Mouse (Mus musculus) cerebellum, adult 9-11 months (tissue): ENCODE results near the gene Ank3.
A peak's percentile ranks its signal among the peaks of the same experiment; 100 is the strongest.

Experiments used
- DNase-seq: peaks from one replicate; pipeline ENCODE4 v3.0.0; 2022

Ank3 gene

DNA sequence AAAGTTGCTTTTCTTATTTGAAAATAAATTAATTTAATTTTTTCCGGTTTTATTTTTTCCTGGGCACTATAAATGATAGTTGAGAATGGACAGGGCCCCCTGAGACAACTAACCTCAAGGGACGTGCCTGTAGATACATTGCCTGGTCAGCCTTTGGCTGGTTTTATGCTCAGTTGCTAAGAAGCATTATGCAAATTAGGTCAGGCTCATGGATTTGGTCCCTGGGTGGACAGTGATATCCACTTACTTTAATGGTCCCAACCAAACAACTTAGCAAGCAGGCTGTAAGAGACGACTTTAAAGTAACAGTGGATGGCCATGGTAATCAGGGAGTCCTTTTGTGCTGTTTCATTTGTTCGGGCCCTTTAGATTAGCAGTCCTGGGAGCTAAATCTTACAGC, 392.0 kb downstream of the Ank3 start:
- DNase-seq: no peak

DNA sequence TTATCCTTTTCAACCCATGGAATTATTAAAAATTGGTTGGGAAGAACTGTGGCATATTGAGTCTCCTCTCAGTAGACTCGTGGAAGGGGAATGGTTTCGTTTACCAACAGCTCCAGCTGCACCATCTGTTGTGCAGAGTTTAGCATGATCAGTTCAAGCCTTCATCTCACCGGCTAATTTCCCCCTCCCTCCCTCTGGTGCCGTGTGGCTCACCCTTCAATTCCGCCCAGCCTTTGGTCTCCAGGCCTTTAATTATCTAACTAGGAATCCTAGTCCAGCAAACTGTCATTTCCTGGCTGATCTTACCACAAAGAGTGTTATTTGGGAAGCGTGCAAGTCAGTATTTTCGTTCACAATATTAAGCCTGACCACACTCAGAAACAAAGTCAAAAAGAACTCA, 393.4 kb downstream of the Ank3 start:
- no peak for DNase-seq

DNA sequence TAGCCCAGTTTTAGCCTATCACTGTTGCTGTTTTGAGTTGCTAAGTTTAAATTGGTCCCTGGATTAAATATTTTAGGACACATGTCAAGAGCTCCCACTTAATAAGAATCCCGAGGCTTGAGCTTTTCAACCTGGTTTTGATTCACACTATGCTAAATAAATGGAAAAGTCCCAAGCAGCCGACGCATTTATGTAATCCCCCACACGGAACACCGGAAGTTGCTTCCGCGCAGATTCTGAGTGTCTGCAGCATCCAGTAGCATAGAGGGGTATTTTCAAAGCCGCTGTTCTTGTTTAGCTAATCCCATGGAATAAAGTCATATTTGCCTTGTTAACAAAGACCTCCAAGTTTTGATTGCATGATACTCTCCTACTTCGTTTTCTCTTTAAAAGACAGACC, 393.8 kb downstream of the Ank3 start:
- DNase-seq: no peak

DNA sequence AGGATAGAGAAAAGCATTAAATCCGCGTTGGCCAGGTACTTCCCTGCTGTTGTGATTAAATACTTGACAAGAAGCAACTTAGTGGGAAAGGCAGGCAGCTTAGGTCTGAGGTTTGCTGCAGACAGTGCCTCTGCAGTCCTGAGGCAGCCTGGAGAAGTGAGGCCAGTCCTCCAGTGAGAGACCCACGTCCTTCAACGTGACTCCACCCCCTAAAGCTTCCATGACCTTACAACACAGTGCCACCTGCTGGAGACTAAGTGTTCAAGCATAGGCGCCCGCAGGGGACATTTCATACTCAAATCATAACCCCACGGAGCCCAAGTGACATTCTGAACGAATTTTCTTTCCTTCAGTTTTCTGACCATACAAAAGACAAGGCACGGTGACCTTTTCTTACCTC, 394.5 kb downstream of the Ank3 start:
- DNase-seq: peak; percentile 72

DNA sequence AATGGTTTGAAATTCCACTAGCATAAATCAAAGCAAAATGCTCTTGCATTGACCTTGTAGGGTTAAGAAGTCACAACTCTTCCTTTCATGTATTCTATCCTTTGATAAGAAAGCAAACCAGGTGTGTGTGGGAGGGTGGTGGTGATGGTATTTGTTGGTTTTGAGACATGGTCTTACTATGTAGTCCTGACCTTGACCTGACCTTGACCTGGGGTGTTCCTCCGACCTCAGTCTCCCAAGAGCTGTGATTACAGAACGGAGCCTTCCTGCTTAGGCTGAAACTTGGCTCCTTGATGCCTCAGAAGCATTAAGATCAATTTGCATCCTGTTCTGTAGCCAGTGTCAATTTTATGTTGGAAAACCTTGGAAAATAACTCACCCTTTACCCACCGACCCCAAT, 397.1 kb downstream of the Ank3 start:
- DNase-seq: no peak

DNA sequence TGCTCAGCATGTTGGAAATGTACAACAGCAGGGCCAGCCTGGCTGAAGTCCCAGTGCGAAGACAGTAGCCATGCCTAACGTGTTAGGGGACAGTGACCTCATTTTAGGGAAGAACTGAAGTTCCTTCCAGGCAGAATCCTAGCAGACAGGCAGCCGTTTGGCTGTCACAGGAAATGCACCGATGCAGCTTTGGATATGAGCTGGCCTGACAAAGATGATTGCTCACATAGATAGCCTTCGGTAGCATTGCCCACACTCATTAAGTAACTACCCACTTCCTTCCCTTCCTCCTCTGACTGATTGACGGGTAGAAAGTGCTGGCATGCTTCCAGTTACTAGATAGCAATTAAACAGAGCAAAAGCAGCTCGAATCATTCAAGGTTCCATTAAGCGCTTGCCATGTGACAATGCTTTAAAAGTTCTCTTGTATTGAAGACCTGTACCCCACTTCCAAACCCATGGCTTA, 397.9 kb downstream of the Ank3 start:
- peak; percentile 83 for DNase-seq

DNA sequence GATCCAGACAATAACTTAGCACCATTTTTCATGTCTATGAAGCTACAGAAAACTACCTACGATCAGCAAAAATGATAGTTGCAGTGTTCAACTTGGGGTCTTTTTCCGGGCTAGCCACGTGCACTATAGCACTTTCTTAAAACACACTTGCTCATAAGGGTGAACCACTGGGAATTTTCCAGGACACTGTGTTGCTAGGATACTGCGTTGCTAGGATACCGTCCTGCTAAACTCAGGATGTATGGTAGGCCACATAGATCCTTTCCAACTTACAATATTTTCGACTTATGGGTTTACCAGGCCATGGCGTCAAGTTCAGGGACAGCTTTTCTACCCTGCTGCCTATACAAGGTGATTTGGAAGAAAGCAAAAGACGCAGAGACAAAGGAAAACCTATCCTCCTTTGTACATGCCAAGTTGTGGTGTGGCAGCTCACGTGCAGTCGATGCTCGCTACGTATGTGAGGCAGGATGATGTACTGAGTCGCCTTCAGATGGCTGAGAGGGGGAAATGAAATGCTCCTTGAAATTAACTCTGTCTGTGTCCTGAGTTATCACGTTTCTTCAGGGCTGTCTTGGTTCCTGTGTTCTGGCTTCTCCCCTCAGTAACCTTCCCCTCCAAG, 404.7 kb downstream of the Ank3 start:
- no peak for DNase-seq

DNA sequence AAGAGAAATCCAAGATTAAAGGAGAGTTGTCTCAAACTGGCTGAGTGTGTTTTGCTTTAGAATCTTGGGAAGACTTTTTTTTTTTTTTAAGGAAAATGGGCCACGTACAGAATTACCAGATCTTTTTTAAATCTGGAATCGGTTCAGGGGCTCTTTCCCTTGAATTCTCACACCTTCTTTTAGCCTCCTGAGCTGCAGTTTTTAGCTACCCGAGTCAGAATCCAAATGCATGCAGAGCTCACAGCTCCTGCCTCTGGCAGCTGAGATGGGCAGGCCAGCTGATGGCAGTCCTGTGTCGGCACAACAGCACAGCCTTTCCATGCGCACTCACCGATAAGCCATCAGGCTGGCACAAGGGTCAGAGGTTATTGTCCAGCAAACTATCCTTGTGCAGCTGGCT, 406.0 kb downstream of the Ank3 start:
- no peak for DNase-seq

DNA sequence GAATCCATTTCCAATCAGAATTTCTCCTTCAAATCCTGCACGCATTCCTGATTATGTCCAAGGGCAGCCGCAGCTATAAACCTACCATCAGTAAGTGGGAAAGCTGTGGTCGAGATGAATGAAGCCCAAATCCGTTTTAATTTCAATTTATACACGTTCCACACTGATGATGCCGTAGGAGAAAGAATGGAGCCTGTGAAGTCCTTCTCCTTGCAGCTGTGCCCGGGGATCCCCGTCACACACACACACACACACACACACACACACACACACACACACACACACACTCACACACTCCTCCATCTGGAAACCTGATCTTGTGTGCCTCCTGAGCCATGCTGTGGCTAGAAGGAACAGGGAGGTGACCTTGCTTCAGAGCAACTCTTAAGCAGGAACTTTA, 412.2 kb downstream of the Ank3 start:
- DNase-seq: no peak

DNA sequence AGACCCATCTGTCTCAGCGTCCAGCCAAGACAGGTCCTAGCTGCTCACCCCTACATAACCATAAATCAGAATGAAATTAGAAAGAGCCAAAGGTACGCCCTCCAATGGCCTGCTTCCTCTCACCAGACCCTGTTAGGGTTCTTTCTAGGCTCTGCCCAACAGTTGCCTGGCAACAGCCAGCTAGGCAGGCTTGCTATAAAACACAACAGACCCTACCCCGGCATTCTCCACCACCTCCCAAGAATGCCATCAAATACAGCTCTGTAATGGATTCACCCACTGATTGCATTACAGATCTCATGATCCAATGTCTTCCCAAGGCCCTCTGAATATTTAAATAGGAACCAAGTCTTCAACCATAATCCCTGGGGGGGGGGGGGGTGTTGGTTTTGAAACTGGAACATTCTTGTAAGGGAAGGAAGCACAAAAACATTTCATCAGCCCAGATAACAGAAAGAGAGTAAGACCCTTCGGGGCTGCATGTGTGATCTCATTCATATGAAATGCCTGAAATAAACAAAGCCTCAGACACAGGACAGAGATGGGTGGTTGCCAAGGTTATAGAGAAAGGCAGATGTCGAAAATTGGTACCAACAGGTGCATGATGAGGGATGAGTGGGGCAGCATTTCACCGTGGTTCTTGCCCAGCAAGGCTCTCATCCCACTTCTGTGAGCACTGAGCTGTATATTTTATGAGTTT, 415.4 kb downstream of the Ank3 start:
- DNase-seq: no peak

DNA sequence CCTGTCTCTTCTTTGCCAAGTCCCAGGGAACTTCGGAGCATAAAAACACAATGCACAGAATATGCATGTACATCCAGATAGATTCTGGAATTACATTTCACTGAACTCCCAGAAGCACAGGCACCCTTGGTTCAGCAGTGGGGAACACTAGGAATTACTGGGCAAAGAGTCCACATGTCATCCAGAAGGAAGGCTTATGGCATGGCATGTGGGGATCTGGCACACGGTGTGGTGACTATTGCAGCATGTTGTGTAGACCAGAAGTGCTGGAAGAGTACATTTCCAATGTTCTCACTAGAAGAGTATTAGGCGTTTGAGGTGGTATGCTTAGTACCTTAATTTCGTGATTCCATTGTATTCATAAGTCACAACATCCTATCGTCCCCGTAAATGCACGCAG, 422.7 kb downstream of the Ank3 start:
- no peak for DNase-seq

DNA sequence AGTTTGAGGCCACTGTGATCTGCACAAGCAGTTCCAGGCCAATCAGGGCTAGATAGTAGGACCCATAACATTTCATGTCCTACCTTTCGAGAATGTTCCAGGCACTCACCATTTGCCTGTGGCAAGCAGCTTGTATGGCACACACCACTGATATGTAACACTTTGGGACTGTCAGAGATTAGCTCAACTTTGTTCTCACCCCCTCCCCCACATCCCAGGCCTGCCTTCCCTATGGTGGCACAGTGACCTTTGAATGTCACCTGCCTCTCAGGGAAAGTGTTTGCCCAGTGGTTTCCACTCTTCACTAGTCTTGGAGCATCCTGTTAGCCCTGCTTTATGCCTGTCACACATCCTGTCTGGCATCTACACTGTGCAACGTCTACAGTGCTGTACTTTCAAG, 430.2 kb downstream of the Ank3 start:
- DNase-seq: no peak

DNA sequence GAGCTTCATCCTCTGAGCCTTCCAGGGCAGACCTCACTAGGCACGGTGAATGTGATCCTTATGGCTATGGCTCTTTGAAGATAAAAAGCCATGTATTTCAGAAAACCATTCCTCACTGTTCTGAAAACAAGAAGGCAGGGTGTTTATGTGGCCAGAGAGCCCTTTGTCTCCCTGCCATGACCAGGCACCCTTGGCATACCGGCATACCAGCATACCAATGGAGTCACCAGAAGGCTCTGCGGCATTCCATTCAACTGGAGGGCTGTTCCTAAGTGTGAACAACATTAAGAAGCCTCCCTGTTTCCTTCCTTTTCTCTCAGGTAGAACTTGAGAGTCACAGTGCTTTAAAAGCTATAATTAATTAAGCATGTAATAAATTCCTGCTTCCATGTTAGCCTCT, 430.7 kb downstream of the Ank3 start:
- DNase-seq: no peak

DNA sequence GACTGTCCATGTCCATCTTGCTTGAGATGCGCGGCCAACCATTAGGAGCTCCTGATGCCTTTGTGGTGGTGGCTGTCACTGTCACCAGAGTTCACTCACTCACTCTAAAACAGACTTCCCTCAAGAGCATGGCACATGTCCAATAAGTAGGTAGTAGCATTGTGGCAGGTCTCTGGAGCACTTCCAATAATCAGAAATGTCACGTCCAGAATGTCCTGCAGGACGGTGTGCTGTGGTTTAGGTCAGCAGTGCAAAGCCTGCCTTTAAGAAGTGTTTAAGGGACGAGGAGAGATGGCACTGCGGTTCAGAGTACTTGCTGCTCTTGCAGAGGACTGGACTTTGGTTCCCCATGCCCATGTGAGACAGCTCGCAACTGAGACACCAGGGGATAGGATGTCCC, 433.0 kb downstream of the Ank3 start:
- DNase-seq: no peak

DNA sequence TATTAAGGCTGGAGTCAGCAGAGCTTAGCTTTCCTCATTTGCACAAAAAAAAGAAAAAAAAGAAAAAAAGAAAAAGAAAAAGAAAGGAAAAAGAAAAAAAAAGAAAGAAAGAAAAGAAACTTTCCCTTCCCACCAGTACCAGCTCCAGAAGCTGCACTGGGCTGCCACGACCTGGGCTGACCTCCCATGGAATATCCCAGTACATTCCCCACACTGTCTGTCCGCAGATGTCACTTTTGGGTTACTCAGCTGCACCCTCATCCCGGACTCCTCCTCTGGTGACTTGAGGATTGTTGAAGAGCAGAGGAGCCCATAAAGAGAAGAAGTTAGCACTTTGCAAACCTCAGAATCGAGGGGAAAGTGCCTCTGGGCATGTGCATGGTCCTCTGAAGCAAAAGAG, 433.7 kb downstream of the Ank3 start:
- no peak for DNase-seq

DNA sequence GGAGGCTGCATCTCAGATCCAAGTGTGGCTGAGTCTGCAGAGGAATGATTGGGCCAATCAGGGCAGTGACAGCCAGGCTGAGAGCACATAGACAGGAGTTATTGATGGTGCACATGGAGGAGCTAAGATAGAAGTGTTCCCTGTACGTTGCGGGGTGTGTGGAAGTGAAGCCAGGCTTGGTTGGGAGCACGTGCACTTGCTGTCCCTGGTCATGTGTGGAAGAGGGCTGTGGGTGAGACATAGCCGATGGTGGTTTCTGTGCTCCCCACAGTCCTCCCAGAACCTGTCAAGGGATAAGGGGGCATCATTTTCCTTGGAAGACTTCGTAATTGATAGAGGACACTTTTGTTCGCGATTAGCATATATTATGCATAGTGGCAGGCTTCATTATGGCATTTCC, 434.2 kb downstream of the Ank3 start:
- no peak for DNase-seq

DNA sequence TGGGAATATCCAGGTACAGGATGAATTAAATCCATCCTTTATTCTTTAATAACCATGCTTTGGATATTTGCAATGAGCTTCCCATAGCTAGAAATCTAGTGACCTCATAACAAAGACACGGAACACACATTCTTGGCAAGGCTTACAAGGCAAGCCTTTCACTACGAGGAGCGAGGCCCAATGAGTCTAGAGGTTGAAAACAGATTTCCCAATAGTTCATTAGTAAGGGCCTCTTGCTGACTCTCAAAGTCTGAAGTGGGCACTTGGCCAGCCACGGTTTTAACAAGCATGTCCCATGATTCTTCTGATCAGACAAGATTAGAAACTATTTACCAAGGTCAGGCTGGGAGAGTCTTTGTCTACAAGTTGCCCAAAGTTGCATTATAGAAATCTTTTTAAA, 436.1 kb downstream of the Ank3 start:
- DNase-seq: no peak

DNA sequence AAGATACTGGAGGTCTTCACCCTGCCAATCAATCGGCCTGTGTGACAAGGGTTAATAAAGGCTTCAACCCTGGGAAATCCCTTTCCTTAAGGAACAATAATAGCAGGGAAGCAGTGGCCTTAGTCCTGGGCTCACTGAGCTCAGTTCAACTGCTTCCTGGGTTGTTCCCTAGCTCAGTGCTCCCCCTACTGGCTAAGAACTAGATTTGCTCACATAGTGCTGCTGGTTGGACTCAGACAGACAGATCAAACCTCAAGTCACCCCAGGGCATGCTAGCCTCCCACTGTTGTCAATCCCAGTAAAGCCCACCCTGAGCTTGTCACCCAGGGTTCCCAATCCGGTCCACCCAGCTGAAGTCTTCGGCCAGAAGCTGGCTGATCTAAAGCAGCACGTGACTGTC, 447.2 kb downstream of the Ank3 start:
- DNase-seq: peak; percentile 70

DNA sequence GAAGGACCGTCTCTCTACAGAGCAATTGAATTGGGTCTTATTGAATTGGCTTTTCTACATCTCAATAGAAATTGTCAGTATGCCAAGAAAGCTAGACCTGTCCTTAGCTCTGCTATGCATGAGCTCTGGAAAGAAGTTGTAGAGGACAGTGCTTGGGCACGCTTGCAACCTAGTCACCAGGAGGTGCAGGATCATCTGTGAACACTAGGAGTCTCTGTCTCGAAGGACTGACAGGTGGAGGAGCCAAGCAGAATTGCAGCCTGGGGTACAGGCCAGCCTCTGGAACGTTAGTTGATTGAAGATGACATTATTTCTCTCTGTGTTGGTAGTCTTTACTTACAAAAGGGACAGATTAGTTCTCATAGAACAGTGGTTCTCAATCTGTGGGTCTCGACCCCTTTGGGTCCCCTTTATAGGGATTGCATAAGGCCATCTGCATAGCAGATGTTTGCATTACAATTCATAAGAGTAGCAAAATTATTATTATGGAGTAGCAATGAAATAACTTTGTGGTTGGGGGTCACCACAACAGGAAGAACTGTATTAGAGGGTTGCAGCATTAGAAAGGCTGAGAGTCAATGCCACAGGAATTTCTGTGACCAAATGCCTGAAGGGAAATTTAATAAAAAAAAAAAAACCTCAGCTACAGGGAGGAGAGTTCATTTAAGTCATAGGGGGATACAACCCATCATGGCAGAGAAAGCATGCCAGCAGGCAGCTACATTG, 454.0 kb downstream of the Ank3 start:
- no peak for DNase-seq

DNA sequence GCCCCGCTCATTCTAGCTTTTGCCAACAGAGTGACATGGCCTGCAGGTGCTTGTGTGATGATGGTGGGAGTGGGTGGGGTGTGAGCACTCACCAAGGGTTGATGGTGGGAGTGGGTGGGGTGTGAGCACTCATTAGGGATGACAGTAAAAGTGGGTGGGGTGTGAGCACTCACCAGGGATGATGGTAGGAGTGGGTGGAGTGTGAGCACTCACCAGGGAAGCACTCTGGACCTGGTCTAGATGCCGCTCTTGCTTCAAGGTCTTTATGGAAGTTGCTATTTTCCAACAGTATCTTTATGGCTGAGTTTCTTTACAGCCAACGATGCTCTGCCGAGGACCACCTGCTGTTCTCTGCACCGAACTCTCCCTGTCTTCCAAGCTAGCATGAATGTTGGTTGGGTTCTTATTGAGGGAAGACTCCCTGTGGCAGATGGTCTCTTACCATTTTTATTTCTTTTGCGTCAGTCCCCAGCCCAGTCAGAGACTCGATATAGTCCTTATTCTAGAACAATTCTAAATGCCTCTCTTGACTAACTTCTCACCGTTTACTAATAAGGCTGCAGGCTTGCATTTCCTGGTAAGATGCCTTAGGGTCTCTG, 456.1 kb downstream of the Ank3 start:
- no peak for DNase-seq

DNA sequence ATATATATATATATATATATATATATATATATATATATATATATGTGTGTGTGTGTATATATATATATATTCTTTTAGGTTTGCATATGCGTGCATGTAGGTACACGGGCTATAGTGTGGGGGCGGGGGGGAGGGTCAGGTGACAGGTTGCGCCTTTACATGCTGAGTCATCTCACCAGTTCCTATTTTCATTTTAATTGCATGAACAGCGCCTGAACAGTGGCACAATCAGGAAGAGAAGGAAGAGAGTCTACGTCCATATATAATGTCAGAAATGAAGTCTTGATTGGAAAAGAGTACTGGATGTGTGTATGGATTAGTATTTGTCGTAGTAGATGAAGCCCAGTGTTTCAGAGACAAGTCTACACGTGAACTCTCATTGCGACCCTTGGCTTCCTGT, 459.4 kb downstream of the Ank3 start:
- DNase-seq: no peak

DNA sequence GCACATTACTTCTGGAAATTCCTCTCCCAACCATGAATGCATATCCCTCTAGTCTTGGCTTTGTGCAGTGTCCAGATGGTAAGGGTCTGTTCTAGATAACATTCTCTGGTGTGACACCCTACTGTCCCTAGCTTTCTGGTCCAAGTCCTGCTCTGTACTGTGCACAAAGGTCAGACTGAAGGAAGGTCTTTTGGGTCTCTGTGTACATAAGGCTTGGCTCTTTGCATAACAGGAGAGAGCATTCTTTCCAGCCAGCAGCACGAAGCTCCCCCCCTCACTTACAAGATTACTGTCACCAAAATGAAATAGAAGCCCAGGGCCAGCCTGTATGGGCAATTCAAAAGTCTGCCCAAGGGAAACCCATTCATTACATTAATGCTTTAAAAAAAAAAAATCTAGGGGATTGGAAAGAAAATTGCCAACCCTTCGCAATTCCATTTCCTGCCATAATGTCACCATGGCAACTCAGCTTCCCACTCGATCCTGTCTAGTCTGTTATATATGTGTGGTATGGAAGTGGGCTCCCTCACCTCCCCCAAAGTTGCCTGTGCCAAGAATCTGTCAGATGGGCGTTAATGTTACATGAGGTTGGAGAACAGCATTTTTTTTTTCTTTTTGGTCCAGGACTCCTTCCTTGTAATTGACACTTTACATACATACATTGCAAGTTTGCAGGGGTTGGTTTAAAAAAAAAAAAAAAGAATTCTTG, 460.5 kb downstream of the Ank3 start:
- peak; percentile 67 for DNase-seq

DNA sequence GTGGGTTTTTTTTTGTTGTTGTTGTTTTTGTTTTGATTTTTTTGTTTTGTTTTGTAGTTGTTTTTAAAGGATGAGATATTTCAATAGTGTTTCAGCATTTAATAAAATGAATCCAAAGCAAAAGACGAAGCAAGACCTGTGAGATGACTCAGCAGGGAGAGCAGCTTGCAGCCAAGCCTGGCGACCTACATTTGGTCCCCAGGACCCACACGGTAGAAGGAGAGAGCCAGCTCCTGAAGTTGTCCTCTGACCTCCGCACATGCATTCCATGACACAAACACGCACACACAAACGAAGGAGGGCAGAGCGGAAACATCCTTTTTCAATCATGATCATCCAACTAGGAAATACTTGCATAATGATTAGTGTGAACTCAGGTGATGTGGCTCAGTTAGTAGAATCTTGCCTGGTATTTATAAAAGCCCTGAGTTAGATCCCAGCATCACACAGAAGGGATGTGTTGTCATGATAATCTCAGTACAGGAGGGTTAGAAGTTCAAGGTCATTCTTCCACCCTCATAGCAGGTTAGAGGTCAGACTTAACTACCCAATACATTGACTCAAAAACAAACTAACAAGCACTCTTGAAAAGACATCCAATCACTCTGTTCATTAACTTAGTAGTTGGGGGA, 461.4 kb downstream of the Ank3 start:
- DNase-seq: peak; percentile 75
